Mouse (Mus musculus) right cerebral cortex, postnatal 25 days (tissue): Measurements from ENCODE around the gene Ddx24.
"Not testable (repeated sequence)": the region's sequence is repeated elsewhere in the genome, so short reads cannot be mapped to it uniquely, and the experiment has no call there.

Source experiments
- DNase-seq: peaks from one replicate; pipeline ENCODE4 v3.0.0; 2022

Ddx24 gene

DNA sequence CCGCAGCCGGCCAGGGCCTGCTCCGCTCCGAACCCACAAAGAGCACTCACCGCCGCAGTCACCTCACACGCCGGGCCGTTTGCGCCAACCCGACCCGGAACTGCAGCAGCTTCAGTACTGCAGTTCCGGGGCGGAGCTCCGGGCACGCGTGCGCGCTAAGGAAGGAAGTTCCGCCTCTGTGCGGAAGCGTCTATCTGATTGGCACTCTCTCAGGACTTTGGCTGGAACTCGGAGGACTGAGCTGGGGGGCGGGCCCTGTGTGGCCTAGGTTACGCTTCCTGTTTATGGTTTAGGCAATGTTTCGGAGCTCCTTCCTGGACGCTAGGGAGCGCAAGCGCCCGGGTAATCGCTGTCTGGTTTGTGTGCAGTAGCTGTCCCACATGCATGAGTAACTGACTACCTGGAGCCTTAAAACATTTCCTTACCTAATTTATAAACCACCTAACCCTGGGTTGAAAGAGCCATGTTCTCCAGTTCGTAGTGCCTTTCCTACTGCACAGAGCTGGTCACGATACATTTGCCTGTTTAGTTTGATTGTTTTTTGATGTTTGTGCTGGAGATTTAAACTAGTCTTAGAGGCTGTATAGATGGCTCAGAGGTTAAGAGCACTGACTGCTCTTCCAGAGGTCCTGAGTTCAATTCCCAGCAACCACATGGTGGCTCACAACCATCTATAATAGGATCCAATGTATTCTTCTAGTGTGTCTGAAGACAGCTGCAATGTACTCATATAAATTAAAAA lies at the start of gene Ddx24:
Gene Ddx24, minus strand, starts transcription at position 102 of the 742 bp plus-strand sequence.
- peak; percentile 97 for DNase-seq

DNA sequence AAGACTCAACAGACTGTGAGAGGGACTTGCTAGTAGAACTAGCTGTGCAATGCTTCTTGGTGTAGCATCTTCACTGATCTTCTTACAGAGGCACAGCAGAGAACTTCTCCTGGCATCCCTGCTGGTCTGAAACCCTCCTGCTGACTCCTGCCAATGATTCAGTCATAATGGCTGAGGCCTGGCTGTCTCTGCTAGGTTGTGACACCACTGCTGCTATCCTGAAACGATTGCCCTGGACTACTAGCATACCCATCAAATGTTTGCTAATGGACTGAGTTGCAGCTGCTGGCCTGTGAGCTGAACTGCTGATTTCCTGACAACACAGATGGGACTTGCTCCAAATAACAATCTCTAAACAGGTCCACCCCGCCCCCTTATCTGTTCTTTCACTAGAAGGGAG lies 48.9 kb upstream of the Ddx24 start:
- DNase-seq, result no peak

DNA sequence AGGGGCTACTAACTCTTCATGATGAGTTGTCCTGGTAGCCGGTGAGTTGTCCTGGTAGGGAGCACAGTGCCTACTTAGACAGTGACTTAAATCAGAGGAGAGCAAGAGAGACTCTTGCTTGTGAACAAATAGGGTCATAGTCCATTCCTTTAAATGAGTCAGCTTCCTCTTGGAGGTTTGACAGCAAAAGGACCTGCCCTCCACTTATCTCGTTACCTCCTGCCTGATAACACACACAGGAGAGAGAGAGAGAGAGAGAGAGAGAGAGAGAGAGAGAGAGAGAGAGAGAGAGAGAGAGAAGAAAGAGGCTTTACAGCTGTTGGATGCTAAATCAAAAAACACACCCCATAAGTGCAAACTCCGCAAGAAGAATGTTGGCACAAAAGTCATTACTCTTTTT lies 31.5 kb upstream of the Ddx24 start, which contains the start of gene Ifi27l2b:
Gene Ifi27l2b, minus strand, starts transcription at position 84 of the 400 bp plus-strand sequence.
- no peak for DNase-seq

DNA sequence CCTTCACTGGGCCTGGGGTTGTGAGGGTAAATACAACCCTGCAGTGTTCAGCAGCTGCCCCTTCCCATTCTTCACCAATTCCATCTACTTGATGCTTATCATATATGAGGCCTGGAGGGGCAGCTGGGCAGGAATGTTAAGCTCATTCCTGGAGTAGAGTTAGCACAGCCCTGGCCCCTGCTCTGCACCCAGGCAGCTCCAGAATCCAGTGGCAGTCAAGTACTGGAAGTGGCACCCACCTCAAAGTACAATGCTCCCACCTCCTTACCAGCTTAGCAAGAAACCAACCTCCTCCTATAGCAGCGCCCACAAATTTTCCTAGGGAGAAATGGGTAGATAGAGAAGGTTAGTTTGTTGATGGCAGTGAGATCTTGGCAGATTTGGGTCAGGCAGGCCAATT lies 31.1 kb upstream of the Ddx24 start:
- DNase-seq, result not testable (repeated sequence)

DNA sequence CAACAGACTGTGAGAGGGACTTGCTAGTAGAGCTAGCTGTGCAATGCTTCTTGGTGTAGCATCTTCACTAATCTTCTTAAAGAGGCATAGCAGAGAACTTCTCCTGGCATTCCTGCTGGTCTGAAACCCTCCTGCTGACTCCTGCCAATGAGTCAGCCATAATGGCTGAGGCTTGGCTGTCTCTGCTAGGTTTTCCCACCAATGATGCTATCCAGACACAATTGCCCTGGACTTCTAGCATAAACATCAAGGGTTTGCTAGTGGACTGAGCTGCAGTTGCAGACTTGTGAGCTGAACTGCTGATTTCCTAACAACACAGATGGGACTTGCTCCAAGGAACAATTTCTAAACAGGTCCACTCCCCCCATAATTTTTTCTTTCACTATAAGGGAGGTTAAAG lies 27.7 kb upstream of the Ddx24 start:
- no peak for DNase-seq

DNA sequence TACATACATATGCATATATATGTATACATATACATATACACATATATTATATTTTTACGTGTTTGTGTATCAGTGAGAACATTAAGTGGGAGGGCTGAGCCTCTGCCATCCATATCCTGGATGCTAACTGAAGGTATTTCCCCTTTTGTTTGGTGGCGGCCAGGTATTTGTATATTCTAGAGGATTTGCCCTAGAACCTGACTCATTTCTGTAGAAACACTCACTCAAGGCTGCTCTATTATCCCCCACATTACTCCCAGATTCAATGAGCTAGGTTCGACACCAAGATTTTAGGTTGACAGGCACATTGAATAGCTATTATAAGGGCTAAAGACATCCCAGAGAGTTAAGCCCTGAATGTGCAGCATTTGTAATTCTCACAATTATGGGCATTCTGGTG lies 19.4 kb upstream of the Ddx24 start:
- no peak for DNase-seq

DNA sequence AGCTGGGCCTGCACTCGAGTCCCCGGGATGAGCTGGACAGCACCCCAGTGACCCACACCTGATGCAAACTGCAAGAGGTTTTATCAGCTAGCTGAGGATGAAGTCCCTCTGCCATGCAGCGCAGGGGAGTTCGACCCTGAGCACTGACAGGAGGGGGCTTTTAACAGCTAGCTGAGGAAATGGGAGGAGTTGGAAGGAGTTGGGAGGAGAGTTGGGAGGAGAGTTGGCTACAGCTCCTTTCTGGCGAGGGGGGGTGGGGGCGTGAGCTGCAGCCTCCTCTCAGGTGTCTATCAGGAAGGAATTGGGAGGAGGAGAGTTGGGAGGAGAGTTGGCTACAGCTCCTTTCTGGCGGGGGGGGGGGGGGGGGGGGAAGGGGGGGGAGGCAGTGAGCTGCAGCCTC lies 18.6 kb upstream of the Ddx24 start:
- not testable (repeated sequence) for DNase-seq

DNA sequence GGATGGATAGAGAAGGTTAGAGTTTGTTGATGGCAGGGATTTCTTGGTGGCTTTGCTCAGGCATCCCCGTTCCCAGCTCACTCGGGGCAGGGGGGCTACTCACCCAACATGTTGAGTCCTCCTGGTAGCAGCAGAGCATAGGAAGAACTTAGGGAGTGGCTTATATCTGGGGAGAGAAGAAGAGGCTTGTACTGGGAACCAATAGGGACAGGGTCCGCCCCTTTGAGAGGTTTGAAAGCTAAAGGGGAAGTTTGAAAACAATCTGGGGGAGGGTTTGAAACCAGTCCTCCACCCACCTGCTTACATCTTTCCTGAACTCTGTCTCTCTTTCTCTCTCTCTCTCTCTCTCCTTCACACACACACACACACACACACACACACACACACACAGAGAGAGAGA lies 17.9 kb upstream of the Ddx24 start, which contains the start of gene Ifi27l2a:
Gene Ifi27l2a, minus strand, starts transcription at position 157 of the 400 bp plus-strand sequence.
- DNase-seq, result no peak

DNA sequence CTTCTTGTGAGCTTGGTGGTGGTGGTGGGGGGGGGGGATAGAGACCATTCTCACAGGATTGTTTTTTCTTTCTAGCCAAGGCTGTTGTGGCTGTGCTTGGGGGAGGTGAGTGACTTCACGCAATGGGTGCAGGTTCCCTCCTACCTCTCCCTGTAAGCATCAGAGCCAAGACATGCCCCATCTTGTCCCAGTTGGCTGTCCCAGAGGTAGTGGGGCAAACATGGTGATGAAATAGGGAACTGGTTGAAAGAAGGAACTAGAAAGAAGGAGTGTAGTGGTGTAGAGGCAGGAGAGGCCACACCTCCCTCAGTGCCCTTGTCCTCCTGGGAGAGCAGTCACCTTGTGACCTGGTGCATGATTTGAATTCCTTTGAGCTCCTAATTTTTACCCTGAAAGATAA lies 12.0 kb upstream of the Ddx24 start:
- no peak for DNase-seq

DNA sequence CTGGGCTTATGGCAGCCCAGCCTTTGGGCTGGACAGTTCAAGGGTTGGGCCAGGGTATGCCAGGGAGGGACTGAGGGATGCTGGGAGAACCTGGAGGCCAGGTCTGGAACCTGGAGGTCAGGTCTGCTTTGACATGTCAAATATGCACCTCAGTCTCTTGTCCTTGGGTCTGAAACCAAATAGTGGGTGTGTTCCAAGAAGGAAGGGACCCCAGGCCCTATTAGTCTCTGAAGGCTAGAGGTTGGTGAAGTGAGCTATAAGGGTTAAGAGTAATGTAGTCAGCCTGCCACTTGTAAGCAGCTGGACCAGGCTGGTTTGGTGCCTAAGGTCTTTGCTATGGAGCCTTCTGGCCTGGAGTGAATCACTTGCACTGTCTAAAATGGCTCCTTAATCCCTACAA lies 9.2 kb upstream of the Ddx24 start:
- no peak for DNase-seq

DNA sequence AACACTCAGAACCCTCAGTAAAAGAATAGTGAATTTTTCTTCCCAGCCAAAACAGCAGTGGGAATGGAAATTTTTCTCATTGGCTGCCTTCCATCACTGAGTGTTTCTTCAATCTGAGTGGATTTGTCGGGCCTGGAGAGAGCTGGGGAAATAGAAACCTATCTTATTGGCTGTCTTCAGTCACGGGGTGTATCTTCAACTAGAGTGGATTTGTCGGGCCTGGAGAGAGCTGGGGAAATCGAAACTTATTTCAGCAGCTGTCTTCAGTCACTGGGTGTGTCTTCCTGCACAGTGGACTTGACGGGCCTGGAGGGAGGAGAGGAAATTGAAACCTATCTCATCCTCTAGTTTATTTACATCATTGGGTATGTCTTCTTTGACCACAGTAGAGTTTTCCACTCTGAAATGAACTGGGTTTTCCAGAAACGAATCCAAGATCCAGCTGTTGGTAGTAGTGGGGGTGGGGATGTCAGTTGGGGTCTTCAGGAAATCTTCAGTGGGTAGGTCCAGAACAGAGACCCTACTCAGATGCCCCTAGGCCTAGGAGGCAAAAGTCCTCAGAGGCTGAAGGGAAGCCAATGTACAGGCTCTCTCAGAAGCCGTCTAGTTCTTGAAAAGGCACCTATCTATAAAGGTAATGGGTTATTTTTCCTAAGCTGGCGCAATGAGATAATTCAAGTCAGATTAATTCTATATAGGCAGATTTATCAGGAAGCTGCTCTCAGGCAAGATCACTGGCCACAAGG lies 8.5 kb upstream of the Ddx24 start, which contains the start of gene Ifi27:
Gene Ifi27, plus strand, starts transcription at position 226 of the 746 bp plus-strand sequence.
- DNase-seq, result peak; percentile 31

DNA sequence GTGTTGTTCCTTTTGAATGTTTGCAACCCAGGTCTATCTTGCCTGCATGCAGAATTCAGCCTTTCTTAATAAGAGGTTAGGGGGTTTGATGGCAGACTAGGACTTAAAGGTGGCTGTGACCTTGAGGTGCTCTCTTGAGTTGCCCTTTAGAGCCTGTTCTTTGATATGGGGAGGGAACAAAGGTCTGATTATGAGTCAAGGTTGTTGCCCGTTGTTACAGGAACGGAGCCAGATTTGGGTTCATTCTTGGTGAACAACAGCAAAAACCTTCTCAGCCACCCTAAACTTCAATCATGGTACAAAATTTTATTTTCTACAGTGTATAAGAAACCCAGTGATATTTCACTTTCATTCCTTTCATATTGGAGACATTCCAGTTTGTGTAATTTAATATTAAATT lies 7.8 kb upstream of the Ddx24 start:
- no peak for DNase-seq

DNA sequence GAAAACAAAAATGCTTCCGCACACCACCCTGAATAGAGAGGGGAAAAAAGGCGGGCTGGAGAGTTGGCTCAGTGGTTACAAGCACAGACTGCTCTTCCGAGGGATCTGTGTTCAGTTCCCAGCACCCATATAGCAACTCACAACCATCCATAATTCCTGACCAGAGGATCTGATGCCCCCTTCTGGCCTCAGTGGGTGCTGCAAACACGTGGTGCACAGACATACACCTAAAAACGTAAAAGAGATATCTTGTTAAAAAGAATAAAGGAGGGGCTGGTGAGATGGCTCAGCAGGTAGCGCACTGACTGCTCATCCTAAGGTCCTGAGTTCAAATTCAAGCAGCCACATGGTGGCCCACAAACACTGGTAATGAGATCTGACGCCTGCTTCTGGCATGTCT lies 1.1 kb upstream of the Ddx24 start:
- DNase-seq, result no peak

DNA sequence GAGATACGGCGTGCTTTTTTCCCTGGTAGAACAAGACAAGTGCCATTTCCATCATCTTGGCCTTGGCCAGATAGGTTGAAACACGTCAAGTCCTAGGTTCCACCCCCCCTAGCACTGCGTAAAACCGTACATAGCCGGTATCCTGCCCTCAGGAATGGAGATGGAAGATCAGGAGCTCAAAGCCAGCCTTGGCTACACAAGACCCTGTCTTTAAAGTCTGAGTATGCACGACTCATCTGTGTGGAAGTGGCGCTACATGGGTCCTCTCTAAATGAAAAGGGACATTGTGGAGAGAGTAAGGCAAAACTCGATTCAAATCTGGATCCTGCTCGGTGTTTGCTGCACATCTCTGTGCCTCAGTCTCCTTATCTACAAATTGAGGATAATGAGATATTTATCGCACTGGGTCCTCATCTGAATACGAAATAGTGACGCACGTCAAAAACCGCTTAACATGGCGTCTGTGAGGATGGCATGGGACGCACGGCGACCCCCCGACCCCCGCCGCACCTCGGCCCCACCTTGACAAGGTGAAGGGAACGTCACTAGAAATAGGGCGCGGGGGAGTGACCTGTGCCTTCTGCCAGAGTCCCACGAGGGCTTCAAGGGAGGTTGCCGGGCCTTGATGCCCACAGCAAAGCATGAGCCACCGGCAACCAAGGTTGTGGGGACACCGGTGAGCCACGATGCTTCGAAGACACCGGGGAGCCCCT lies 458 bp downstream of the Ddx24 start:
- no peak for DNase-seq

DNA sequence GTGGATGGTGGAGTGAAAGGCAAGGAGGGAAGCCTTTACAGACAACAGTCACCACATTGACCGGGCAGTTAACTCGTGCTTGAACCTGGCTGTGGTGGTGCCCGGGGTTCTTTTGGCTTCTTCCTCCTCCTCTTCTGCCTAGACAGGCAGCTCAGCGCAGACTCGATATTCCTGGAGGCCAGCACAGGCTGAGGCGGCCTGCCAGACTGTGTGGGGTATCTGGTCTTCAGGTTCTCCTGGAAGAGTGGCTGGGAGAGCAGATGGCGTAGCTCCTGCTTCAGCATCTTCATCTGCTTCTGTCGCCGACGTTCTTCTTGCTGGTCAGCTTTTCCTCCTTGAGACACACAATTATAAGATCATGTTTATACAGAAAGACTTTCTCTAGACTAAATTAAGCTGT lies 17.5 kb downstream of the Ddx24 start:
- peak; percentile 72 for DNase-seq

DNA sequence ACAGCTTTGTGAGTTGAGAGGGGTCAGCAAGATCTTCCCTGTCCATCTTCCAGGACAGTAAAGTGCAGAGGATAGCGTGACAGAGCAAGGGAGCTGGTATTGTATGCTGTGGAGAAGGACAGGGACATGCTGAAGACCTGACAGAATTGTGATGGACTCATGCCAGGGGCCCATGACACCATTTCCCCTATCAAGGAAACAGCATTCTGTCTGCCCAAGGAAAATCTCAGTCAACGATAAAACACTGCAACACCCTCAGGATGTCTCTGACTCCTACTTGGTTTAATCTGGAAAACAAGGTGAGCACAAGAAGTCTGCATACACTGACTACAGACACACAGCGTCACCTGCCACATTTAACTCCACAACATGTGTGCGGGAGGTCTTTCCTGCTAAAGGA lies 17.9 kb downstream of the Ddx24 start, which contains the start of gene 9330161L09Rik:
Gene 9330161L09Rik, minus strand, starts transcription at position 101 of the 400 bp plus-strand sequence.
- no peak for DNase-seq

DNA sequence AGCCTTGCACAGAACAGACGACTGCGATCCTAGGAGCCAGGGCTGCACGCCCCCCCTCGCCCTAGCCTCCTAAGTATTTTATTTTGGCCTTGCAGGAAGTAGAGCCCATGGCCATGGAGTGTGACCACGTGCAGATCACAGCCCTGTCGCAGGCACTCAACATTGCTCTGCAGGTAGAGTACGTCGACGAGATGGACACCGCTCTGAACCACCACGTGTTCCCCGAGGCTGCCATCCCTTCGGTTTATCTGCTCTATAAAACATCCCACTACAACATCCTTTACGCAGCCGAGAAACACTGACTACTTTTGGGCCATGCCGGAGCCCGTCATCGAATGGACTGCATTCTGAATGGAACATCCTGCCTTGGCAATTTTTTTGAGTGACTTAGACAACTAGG lies 21.5 kb downstream of the Ddx24 start:
- DNase-seq, result no peak

DNA sequence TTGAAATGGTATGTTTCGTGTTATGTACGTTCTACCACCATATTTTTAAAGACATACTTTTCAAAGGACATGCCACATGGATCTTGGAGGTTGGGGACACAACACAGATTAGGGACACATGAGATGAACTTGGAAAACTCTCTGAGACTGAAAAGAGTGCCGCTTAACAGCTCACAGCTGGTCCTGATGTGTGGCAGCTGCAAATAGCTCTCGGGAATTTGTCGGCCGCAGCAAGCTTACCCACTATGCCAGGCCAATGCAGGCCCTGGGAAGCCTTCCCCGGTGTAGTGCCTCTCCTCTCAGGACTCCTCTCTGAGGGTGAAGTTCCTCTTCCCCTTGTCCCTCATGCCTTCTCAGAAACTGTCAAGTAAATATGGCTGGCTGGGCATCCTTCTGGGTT lies 28.9 kb downstream of the Ddx24 start:
- no peak for DNase-seq

DNA sequence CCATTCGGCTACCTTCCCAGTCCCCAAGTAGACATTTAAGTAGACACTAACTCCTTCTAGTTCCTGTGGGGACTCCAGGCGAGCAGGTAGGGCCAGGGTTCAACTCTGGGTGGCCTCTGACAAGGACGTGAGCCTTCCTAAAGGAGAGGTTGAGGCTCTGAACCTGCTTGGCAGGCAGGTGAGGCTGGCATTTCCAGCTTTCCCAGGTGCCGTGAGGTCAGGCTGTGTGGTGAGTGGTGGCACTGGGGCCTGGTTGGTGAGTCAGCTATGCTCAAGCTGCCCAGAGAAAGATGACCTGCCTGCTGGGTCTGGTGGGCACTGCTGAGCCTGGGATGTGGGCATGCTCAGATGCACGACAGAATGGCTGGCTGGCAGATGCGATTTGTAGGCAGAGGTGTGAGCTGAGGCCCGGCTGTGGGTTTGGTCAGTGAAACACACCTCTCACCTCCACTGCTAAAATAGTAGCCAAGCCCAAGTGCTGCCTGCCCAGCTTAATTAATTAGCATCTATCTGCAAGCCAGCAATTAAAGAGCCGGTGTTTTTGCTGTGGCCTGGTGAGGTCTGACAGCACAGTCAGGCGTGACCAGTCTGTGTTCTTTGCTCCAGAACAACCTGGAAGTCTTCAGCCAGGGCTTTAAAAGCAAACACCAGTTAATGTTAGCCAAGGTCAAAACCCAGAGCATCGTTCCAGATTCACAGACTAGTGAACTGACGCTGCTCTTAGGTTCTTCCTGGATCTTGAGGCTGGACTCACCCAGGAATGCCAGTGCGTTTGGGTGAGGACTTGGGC lies 29.9 kb downstream of the Ddx24 start:
- no peak for DNase-seq

DNA sequence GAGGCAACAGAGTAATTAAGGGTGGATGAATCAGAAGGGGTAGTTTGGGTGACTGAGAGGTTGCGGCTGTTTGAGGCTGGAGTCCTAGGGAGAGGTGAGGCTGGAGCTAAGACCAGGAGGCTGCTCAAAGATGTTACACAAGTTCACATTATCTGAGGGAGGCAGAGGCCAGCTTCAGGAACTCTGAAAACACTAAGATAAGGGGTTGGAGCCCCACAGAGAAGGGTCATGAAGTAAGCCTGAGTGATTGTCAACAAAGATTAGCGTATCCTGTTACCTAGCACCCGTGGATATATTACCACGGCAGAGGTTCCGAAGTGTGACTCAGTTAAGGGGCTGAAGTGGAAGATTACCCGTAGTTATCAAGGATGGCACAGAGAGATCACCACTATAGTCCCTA lies 32.1 kb downstream of the Ddx24 start:
- no peak for DNase-seq

DNA sequence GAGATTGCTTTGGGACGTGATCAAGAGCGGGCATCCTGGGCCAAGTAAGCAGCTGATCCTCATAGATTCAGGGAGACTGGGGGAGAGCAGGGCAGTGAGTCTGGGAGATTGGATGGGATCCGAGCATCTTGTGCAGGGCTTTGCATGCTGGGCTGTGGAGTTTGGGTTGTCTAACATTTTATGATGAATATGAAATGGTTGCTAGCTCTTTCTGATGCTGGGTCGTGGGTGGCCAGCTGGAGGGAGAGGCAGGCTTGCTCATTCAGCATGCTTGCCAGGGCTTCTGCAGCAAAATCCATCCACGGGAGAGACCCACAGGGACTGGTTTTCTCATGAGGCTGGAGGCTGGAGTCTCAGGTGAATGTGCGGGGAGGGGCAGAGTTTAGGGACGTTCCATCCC lies 34.5 kb downstream of the Ddx24 start:
- peak; percentile 66 for DNase-seq

DNA sequence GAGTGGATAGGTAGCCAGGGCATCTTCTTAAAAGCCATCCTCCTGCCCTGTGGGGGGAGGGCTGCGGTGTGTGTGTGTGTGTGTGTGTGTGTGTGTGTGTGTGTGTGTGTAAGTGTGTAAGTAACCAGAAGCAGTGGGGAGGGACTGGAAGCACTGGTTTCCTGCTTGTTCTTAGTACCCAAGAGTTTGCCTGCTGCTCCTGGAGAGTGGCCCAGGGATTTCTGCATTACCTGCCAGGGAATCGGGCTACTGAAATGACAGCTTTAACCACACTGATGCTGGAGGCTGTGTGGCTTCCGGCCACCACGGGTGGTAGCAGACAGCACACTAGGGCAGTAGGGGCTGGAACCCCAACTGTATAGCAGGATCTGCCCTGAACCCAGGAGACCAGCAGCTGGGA lies 35.6 kb downstream of the Ddx24 start:
- no peak for DNase-seq

DNA sequence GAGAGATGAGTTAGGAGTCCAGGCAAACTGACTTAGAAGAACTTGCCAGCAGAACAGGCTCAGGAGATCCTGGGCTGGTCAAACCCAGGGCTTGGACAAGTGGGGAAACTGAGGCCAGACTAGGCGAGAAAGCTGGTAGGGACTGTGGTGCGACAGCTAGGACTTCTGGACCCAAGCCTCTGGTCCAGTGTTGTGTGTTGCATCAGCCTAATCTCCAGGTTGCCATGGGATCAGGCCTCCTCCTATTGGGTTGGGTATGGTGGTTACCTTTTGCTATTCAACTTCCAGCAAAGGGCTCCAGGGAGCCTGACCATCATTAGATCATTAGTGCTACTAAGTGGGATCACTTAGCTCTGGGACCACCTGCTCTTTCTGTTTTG lies 36.3 kb downstream of the Ddx24 start:
- no peak for DNase-seq
